ENCODE assay signal across 22 mouse cellular contexts in genomic region chr2:164094152-164094551, GRCm38 (mm10). TPM values are rescaled to one million over a fixed set of nuclear protein-coding genes. Genes with fewer than 3 reads are reported as not detected.
A peak's percentile ranks its signal among the peaks of the same experiment; 100 is the strongest.
DNase-seq lines count a peak whose midpoint lies in the region; ATAC-seq and TF ChIP-seq lines count a peak whose summit lies in the region.
"Had no signal": no experiment of that assay in that cellular context is flagged by ENCODE, and none has a peak within 500 bp of the region (broad histone marks: within the 10 kb centered on the region; RNA-seq: fewer than 3 reads in every experiment).

No protein-coding gene starts in this region.

- no peak for TF ChIP-seq EP300 in lung, postnatal 0 days (IDR thresholded peaks at IDR 0.05)

- no peak overlapping the region for H3K4me2 ChIP-seq in heart, embryonic 12.5 days
- H3K4me2 ChIP-seq in lung, postnatal 0 days (replicated peaks; ENCODE audit: low read depth, low read length): no peak overlapping the region
- H3K4me2 ChIP-seq: hindbrain, embryonic 15.5 days had no signal

- H3K27ac ChIP-seq in heart, embryonic 12.5 days (ENCODE audit: poor library complexity, severe bottlenecking): 0 out of 2 replicates have a peak overlapping the region, but pooled peaks have one; percentile 13
- no peak overlapping the region for H3K27ac ChIP-seq in lung, postnatal 0 days (ENCODE audit: low read length)
- H3K27ac ChIP-seq: forebrain, embryonic 10.5 days; hindbrain, embryonic 15.5 days; limb, embryonic 10.5 days; liver, embryonic 14.5 days; macrophage had no signal

- no peak for ATAC-seq in heart, embryonic 12.5 days (ENCODE audit: insufficient number of reproducible peaks, low FRiP score)
- ATAC-seq in lung, postnatal 0 days: no peak
- ATAC-seq in neutrophil, adult 5-6 weeks (ENCODE audit: extremely low read depth, insufficient number of reproducible peaks, low FRiP score, poor library complexity, severe bottlenecking): peak; percentile 44; the same call in 1 of the 2 replicates
- ATAC-seq: midbrain, embryonic 16.5 days had no signal

- peaks cover 4% of the 10 kb centered on the region; the same call in 1 of the 2 replicates for H3K4me1 ChIP-seq in heart, embryonic 12.5 days (replicated peaks)
- no peaks in the 10 kb centered on the region for H3K4me1 ChIP-seq in lung, postnatal 0 days (ENCODE audit: insufficient read depth, low read depth, low read length)
- H3K4me1 ChIP-seq: forebrain, embryonic 10.5 days; hindbrain, embryonic 15.5 days; limb, embryonic 10.5 days had no signal

- H3K27me3 ChIP-seq in heart, embryonic 12.5 days (replicated peaks): no peaks in the 10 kb centered on the region
- H3K27me3 ChIP-seq in lung, postnatal 0 days (replicated peaks; ENCODE audit: insufficient read depth, low read length): no peaks in the 10 kb centered on the region
- H3K27me3 ChIP-seq: hindbrain, embryonic 15.5 days had no signal

- no peaks in the 10 kb centered on the region for H3K9me3 ChIP-seq in heart, embryonic 12.5 days (replicated peaks)
- H3K9me3 ChIP-seq in lung, postnatal 0 days (ENCODE audit: low read length): no peaks in the 10 kb centered on the region
- H3K9me3 ChIP-seq: forebrain, embryonic 10.5 days; hindbrain, embryonic 15.5 days; limb, embryonic 10.5 days had no signal

- 44% methylated on average over 7 of the region's 7 CpGs for whole genome bisulfite sequencing in heart, embryonic 12.5 days
- whole genome bisulfite sequencing in lung, postnatal 0 days: 70% methylated on average over 7 of the region's 7 CpGs

- no peak overlapping the region for H3K4me3 ChIP-seq in heart, embryonic 12.5 days
- H3K4me3 ChIP-seq in lung, postnatal 0 days (ENCODE audit: low read depth, low read length): no peak overlapping the region
- H3K4me3 ChIP-seq: forebrain, embryonic 10.5 days; hindbrain, embryonic 15.5 days; limb, embryonic 10.5 days had no signal

- no peak overlapping the region for H3K9ac ChIP-seq in heart, embryonic 12.5 days
- H3K9ac ChIP-seq in lung, postnatal 0 days (replicated peaks; ENCODE audit: low read depth): no peak overlapping the region
- H3K9ac ChIP-seq: hindbrain, embryonic 15.5 days; liver, embryonic 14.5 days had no signal

- H3K36me3 ChIP-seq in heart, embryonic 12.5 days: peaks cover 51% of the 10 kb centered on the region
- peaks cover 15% of the 10 kb centered on the region for H3K36me3 ChIP-seq in lung, postnatal 0 days (ENCODE audit: insufficient read depth, low read length)

- intact Hi-C loops in heart, postnatal 25 days (cut with DNase I): no loop called here

- DNase-seq in heart, postnatal 25 days (ENCODE audit: low spot score): no peak
- no peak for DNase-seq in lung, postnatal 0 days (ENCODE audit: low spot score)
- DNase-seq in lung, postnatal 14 days: no peak
- DNase-seq in brain, adult 2 months (ENCODE audit: low read depth, low spot score): peak; percentile 39
- DNase-seq in right cerebral cortex, adult 2 months (ENCODE audit: low spot score in 2 of 2): no peak
- no peak for DNase-seq in layer of hippocampus, postnatal 10 days (ENCODE audit: low spot score in 2 of 2)
- DNase-seq: adrenal gland, postnatal 36 days; cerebellum, adult 9-11 months; gastrocnemius, postnatal 10 days; heart, postnatal 10 days; kidney, adult 2 months; kidney, postnatal 36 days; right cerebral cortex, postnatal 14 days; thymus, postnatal 4 days had no signal

- TF ChIP-seq CTCF in lung, postnatal 0 days (IDR thresholded peaks at IDR 0.05): peak; percentile 29

RNA-seq across cellular contexts. Expression of gene Tomm34, which starts 23.2 kb away (rescaled TPM):
- 55.7 and 56.6 TPM in 2 replicates for polyA plus RNA-seq in heart, embryonic 12.5 days (2016; fragmentation: Nextera tagmentation; extraction: Ambion mirVana)
- 10 to 100 TPM; 17.8 to 18.7 TPM for total RNA-seq in heart, postnatal 25 days (2021)
- polyA plus RNA-seq in lung, postnatal 0 days (2015; fragmentation: Nextera tagmentation; extraction: Ambion mirVana): 27.2 and 30.3 TPM in 2 replicates
- total RNA-seq in neutrophil, adult 5-6 weeks (2017): 63.2 and 77.7 TPM in 2 replicates
- 10 to 100 TPM; 41.8 to 43.6 TPM for total RNA-seq in layer of hippocampus, postnatal 10 days (2021)

RNA-seq across cellular contexts. Expression of gene Stk4, which starts 24.0 kb away (rescaled TPM):
- polyA plus RNA-seq in heart, embryonic 12.5 days (2016; fragmentation: Nextera tagmentation; extraction: Ambion mirVana): 22.1 and 23.4 TPM in 2 replicates
- 10 to 100 TPM; 14.8 to 18.5 TPM for total RNA-seq in heart, postnatal 25 days (2021)
- polyA plus RNA-seq in lung, postnatal 0 days (2015; fragmentation: Nextera tagmentation; extraction: Ambion mirVana): 26.3 and 27.0 TPM in 2 replicates
- 434 and 452 TPM in 2 replicates for total RNA-seq in neutrophil, adult 5-6 weeks (2017)
- total RNA-seq in layer of hippocampus, postnatal 10 days (2021): 10 to 100 TPM; 36.7 to 41.4 TPM

Comparison
In these comparisons a context has a peak if more than half of its experiments do, and no peak if none do; other contexts are left out.
1. RNA of gene Stk4, which starts 24.0 kb away (total RNA-seq): 434 to 452 TPM in neutrophil, adult 5-6 weeks; 36.7 to 41.4 TPM in layer of hippocampus, postnatal 10 days and 14.8 to 18.5 TPM in heart, postnatal 25 days; every median in the first group is over 10 times any median in the second.